Mouse (Mus musculus) gastrocnemius, adult 18-20 months (tissue): ENCODE measurements around the gene Ppp2r5d. TPM values are rescaled to one million over a fixed set of nuclear protein-coding genes. Genes with fewer than 3 reads are reported as not detected.

ENCODE experiments used
- DNase-seq: peaks from one replicate; pipeline ENCODE4 v3.0.0; 2021; ENCODE audit warnings: low spot score
- long read RNA-seq, 2 experiments: library from polyadenylated mRNA; stranded (forward); transcript quantifications; one replicate each; pipeline ENCODE4 v2.0.0; 2021
- total RNA-seq, 2 experiments: library from RNA; stranded (reverse); gene quantifications; 2 replicates each; pipeline ENCODE4 v1.2.3; 2021

The Ppp2r5d gene
- 10 to 100 TPM; 26.4 to 28.3 TPM for total RNA-seq
- long read RNA-seq, experiment 1, transcript Ppp2r5d-201 (15 exons, 2,926 nt): major isoform, 16 of 34 reads
- long read RNA-seq, experiment 1, partial matches to known transcripts: 11 of 34 reads
- long read RNA-seq, experiment 1, other reads (novel, unspliced or antisense): 3 of 34 reads
- long read RNA-seq, experiment 2, transcript Ppp2r5d-201 (15 exons, 2,926 nt): major isoform, 21 of 29 reads
- long read RNA-seq, experiment 2, partial matches to known transcripts: 4 of 29 reads
- long read RNA-seq, experiment 2, other reads (novel, unspliced or antisense): 3 of 29 reads

DNA sequence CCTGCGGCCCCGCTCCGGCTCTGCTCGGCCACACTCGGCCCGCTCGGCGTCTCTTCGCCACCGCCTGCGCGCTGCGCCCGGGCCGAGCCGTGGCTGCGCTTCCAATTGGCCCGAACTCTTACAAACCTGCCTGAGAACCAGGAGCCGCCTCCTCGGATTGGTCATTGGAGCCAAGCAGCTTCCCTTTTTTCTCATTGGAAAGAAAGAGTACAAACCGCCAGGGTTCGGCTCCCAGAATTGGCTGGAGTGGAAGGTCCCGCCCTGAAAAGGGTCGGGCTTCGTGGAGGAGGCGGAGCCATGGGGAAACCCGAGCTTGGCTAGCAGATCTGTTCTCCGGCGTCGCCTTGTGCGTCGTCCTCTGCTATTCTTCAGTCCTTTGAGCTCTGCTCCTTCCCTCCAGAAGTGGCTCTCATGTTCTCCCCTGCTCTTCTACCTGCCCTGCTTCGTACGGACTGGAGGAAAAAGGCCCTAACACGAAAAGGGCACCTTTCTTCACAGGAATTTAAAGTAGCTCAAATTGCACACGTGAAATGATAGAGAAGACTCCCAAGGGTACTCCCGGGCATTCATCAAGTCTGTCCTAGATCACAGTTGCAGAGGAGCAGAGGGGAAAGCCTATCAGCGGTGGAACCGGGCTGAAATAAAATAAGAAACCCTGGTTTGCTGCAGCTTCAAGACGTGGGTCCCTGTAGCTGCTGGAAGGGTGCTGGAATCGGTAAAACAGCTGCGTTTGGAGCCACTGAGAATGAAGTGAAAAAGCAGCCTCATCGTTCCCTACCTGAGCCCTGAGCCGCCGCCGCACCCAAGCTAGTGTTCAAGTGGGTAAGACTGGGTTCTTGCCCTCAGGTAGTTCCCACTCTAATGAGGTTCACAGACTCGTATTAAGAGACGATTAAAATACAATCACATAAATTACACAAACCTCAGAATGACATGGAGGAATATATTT is at the start of gene Ppp2r5d:
Gene Ppp2r5d (minus strand): TSS at position 225 of the 949 bp plus-strand sequence.
- DNase-seq: peak; percentile 98

DNA sequence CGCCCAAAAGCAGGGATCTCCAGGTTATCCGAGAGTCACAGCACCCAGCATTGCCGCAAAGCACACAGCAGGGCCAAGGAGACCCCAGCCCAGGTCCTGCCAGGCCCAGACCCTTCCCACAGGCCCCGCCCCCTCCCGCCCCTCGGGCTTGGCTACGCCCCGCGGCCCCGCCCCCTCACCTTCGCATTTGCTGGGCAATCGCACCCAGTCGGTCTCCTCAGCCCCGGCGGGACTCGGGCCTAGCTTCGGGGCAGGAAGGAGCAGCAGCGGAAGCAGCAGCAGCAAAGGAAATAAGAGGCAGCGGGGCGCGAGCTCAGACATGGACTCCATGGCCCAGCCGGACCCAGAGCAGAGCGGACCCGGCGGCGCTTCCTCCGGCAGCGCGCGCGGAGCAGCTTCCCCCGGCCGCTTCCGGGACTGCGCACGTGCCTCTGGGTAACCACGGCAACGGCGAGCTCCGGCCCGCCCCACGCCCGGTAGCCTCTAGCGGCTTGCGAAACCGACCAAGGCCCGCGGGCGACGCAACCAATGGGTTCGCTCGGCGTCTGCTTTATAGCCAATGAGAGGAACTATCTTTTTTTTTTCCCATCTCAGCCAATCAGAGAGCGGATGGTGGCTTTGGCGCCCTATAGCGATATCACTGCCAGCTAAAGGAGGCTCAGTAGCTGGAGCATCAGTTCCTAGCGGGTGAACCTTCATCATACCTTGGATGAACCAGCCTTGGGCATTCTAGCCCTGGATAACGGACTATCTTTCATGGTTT is 47.1 kb upstream of the Ppp2r5d start, which contains the start of gene Cnpy3:
Gene Cnpy3 (minus strand): TSS at position 421 of the 763 bp plus-strand sequence.
- DNase-seq: peak; percentile 97

DNA sequence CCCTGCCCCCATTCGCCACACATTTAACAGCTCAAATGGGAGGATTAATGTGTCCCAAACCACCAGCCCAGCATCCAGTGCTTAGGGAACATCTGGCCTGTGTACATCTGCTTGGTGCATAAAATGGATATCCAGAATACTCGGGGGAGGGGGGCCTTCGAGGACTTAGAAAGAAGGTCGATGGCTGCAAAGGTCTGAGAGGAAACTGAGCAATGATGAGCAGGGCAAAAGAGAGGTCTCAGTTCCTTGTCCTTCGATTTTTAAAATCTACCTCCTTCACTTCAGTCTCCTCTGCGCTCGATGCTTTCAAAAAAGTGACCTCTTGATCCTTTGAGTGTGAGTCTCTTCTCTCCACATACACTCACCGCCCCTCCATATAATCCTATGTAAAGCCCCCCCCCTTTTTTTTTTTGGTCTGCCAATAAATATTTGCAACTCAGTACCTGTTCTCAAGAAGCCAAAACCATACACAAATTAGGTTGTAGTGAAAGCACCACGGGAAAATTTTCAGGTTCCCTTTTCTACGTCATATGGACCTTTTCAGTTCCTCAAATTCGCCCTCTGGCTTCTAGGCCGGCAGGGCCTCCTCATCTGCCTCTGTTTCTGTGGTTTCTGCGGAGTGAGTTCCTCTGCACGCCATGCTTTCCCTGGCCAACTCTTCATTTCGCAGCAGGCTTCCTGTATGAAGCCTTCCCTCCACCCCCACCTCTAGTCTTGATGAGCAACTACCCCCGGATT is 46.3 kb upstream of the Ppp2r5d start:
- peak; percentile 32 for DNase-seq

DNA sequence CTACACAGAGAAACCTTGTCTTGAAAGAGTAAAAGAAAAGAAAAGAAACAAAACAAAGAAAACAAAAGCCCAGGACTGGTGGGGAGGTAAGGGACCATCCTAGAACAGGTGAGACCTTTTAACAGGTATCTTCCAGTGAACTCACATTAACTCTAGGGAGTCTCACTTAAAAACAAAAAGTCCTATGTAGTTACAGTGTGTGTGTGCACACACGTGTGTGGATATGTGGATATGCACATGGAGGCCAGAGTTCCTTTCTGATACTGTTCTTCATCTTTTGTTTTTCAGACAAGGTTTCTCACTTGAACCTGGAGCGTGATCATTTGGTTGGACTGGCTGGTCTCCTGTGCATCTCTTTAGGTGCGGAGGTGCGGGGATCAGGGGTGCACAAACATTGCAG is 45.7 kb upstream of the Ppp2r5d start:
- DNase-seq: no peak

DNA sequence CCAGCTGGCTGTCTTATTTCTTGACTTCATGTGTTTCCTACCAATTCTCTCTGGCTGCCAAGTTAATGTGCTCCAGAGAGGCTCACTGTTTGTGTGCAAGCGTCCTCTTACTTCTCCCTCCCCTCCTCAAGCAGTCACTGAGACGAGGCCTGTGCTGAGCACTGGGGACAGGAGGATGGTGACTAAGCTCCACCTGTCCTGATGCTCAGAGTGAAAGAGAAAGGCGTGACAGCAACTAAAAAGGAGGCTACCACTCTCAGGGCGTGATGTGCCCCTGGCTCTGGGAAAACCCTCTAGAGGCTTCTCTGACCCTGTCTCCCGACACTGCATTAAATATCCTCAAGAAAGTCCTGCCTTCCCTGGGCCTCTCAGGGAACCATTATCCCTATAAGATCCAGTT is 44.4 kb upstream of the Ppp2r5d start:
- no peak for DNase-seq

DNA sequence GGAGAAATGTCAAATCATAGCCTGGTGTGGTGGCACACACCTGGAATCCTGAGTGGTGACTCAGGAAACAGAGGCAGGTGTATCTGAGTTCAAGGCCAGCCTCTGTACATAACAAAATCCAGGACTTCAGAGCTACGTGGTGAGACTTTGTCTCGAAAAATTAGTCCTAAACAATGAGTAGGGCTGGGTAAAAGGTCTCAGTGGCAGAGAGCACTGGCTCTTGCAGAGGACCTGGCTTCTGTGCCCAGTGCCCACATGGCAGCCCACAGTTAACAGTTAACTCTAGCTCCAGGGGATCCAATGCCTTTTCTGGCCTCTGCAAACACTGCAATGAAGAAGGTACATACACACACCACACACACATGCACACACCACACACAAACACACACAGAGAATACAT is 42.9 kb upstream of the Ppp2r5d start:
- no peak for DNase-seq

DNA sequence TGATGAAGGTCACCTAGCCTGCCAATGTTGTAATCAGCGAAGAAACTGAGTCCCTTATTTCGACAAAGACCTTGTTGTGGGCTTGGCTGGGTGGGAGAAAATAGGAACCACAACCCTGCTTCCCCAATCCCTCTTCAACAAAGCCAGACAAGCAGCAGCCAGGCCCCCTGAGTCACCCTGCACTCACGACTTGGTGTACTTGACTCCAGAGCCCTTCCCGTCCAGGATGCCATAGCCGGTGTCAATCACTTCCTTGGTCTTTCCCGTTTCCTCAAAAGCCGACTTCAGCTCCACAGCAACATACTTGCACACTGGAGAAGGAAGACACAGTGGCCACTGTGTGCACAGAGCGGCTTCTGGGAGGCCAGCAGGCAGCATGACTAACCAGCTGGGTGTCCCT is 42.3 kb upstream of the Ppp2r5d start:
- DNase-seq: no peak

DNA sequence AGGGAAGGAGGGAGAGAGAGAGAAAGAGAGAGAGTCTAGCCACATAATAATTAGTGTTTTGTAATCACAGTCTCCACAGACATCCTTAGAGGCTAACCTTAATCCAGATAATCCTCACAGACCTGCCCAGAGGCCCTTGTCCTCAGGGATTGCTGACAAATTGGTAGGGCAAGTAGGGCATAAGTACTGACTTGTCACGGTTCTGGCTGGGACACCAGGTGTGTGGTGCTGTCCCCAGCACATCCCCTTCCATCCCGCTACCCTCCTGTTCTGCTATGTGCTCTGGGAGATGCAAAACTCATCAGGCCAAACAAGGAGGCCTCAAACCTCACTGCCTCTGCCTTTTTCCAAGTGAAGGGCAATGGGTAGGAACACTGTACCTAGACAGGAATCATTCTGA is 40.6 kb upstream of the Ppp2r5d start:
- no peak for DNase-seq

DNA sequence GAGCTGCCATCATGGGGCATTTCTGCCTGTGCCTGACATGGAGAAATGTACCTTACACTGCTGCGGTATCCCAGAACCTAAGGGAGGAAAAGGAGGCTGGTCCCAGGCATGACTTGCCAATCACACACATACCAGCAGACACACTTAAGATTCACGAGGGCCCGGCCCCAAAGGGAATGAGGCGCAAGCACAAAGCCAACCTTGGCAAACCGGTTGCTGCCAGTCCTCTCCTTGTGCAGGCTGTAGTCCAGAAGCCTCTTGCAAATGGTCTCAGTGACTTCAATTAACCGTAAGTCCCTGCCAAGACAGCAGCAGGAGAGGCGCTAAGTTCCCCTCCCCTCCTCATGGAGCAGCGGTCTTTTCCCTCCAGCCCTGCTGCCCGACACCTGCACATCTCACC is 38.1 kb upstream of the Ppp2r5d start:
- DNase-seq: no peak

DNA sequence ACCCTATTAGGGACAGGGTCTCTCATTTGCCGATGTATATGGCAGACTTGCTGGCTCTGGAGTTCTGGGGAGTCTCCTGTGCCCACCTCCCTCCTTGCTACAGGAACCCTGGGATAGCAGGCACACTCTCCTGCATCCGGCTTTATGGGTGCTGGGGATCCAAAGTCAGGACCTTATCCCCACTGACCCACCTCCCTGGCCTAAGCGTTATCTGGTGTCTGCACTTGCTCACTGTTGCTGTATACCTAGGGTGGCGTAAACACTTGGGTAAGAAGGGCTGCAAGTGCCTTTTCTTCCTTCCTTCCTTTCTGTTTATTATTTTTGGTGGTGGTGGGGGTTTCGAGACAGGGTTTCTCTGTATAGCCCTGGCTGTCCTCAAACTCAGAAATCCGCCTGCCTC is 36.4 kb upstream of the Ppp2r5d start:
- no peak for DNase-seq

DNA sequence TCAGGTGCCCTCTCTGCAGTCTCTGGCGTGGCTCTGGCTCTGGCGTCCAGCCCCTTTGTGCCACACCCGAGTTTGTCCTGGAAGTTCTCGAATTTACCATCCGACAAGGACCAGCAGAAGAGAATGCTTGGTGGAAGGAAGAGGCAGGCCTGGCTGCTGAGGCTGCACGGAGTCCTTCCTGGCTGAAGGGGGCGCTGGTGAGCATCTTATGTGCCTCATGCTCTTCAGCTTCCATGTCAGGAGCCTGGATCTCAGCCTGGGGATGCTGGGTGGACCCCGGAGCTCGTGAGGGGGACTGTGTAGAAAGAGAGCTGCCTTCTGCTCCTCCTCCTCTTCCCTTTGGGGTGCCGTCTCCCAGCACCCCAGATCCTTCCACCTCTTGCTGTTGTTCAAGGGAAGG is 31.2 kb upstream of the Ppp2r5d start:
- no peak for DNase-seq

DNA sequence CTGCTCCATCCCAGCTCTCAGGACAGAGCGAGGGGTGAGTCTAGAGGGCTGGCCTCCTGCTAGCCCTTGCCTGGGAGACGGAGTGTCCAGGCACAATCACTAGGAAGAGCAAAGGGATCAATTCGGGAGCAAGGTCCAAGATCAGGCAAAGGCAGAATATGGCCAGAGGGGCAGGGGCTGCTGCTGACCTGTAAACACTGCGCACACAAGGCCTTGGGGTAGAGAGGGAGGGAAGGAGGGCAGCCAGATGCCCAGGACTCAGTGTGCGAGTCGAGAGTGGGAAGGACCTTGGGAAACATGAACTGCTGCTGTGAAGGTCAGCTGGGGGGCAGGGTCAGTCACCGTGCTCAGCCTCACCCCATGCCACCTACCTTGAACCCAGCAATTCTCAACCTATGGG is 30.4 kb upstream of the Ppp2r5d start:
- no peak for DNase-seq

DNA sequence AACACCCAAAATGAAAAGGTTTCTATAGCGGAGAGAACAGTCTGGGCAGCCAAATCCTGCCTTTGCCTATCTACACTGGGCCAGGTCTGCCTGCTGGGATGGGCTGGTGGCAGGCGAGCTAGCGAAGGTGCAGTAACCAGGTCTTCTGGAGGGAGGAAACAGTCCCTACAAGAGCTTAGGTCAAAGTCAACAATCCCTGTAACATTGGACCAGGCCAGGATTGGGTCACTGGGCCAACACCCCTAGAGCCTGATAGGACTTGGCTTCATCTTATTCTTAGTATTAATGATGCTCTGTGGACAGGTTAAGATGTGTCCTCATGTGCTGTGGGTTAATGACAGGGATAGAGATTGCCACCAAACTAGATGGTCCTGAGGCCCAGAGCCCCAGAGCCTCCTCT is 29.1 kb upstream of the Ppp2r5d start:
- no peak for DNase-seq

DNA sequence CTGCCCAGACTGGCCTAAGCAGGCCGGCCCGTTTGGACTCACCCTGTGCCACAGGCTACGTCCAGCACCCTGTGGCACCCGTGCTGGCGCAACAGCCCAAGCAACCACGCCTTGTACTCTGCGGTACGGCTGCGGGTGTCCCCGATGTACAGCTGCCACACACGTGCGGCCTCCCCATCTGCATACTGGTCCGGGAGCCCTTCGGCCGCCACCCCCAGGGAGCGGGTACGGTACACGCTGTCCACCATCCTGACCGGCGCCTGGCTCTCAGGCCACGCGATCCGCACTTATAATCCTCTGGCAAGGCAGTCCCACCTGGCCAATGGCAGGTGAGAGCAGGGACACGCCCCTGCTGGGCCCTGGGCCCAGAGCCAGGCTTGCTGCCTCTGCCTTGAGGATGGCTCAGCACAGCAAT is 24.0 kb upstream of the Ppp2r5d start, which contains the start of gene Gnmt:
Gene Gnmt (minus strand): TSS at position 265 of the 415 bp plus-strand sequence.
- no peak for DNase-seq

DNA sequence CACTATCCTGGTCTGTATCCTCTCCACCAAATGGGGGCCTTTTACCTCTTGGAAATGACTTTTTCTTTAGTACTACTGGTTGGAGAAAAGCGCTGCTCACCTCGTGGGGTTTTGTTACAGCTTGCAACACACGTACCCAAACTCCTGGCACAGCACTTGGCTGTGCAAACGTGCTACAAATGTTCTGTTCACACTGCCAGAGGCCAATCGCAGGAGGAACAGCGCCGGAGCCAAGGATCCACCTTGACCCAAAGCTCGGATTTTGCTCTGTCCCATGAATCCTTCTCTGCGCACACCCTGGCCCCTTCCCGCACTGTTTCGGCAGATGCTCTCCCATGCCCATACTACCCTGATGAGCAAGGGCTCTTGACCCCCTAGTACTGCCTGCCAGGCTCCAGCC is 23.6 kb upstream of the Ppp2r5d start:
- no peak for DNase-seq

DNA sequence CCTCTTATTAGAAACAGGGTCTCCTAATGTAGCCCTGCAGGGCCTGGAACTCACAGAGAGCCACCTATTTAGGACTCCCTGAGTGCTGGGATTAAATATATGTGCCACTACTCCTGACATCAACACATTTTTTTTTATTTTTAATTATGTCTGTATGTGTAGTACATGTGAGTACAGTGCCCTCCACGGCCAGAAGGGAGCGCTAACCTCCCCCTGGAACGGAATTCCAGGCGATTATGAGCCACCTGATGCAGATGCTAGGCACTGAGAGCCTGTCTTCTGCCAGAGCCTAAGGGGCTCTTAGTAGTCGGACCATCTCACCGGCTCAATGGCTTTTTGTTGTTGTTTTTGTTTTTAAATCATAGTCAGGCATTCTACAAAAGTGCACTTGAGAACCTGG is 23.1 kb upstream of the Ppp2r5d start:
- no peak for DNase-seq

DNA sequence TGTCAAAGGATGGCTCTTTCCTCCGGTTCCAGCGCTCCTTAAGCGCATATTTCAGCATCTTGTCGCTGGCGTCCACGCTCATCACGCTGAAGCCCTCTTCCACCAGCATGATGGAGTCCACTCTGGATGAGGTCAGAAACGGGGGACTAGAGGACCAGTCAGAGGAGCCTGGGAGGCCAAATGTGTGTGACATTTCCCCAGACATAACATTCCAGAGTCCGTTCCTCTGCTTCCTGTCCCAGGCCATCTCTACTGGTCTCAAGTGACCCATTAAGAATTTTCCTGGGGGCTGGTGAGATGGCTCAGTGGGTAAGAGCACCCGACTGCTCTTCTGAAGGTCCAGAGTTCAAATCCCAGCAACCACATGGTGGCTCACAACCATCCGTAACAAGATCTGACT is 22.4 kb upstream of the Ppp2r5d start:
- no peak for DNase-seq

DNA sequence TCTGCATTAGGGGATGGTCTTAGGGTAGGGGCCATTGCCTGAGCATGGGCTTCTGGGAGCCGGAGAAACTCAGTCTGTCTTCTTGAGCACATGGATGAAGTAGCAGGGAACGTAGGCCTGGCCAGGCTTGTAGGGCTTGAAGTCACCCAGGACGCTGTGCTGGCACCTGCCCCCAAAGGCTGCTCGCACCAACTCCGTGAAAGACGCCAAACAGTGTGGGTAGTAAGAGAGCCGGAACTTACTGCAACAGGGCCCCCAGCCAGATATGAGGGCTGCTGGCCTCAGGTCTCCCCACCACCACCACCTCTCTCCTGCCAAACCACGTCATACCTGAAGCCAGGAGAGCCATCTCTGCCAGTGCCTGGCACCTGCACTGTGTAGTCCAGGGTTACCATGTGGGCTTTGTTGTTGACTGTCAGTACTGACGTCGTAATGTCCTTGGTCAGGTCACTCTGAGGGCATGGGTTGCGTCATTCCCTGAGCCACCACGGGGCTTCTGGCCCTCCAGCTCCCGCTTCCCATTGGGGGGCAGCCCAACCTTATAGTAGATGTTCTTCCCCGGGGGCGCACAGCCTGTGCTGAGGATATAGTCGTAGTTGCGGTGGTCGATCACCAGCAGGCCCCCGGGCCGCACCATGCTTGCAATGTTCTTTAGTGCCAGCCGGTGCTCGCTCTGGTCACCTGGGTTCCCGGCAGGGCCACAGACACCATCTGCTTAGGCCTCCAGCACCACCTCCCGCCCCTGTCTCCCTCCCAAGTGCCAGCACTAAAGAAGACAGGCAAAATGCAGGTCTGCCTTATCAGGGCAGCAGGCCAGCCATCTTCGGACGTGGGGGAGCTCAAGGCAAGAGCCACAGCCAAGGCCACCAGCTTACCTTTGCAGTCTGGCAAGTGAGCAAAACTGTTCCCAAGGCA is 21.1 kb upstream of the Ppp2r5d start:
- DNase-seq: no peak

DNA sequence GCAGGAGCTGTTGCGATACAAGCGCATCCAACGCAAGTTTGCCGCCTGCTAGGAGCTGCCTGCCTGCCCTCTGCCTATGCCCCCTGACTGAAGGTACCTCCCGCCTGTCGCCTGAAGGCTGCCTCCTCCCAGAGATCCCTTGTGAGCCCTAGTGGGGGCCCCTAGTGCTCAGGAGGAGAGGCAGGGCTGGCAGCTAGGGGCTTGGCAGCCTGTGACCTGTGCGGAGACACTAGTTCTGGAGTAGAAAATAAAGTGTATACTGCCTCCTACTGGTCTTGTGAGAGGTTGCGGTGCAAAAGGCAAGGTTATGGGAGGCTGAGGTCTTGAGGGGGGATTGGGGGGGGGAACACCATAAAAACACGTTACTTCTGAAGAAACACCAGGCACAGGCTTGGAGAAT is 20.4 kb upstream of the Ppp2r5d start:
- DNase-seq: peak; percentile 24

DNA sequence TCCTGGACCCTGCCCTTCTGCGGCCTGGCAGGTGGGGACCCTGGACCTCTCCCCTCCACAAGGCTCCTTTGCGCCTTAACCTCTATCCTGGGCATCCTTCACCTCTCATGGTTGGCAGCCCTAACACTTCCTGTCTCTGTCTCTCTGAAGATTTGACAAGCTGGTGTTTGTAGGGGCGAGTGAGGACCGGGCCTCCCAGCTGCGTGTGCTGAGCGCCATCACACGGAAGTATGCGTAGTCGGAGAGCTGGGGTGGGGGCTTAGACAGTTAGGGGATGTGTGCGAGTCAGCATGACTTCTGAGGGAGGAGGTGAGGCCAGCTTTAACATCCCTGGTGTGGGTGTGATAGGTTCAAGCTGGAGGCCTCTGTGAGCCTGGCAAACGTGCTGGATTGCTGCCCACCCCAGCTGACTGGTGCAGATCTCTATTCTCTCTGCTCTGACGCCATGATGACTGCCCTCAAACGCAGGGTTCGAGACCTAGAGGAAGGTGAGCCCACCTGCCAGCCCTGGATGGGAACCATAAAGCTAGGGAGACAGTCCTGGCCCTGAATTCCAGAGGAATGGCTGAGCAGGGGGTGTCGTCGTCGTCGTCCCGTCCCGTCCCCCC is 19.7 kb upstream of the Ppp2r5d start:
- DNase-seq: no peak
